Mouse (Mus musculus) bone marrow macrophage, adult 2 months (primary cell): ENCODE results near the gene Rasa4. TPM values are rescaled to one million over a fixed set of nuclear protein-coding genes. Genes with fewer than 3 reads are reported as not detected.

Experiments used
- H3K27ac ChIP-seq: 2 replicates; pipeline ENCODE4 v1.5.1; 2012; ENCODE audit warnings: low read depth, low read length; ENCODE audit not compliant: insufficient read depth
- H3K4me1 ChIP-seq: 2 replicates; pipeline ENCODE4 v1.6.1; 2012; ENCODE audit warnings: low read length; ENCODE audit not compliant: control insufficient read depth, insufficient read depth
- H3K4me3 ChIP-seq: 2 replicates; pipeline ENCODE4 v1.5.1; 2012; ENCODE audit warnings: mild to moderate bottlenecking, low read length, moderate library complexity; ENCODE audit not compliant: insufficient read depth
- CTCF ChIP-seq: IDR thresholded peaks from 2 replicates; pipeline ENCODE4 v1.5.1; 2012; ENCODE audit warnings: low read depth, mild to moderate bottlenecking, low read length, moderate library complexity
- POLR2A ChIP-seq: IDR thresholded peaks from 2 replicates; pipeline ENCODE4 v1.6.1; 2012; ENCODE audit warnings: mild to moderate bottlenecking, low read depth, low read length, borderline replicate concordance
- polyA plus RNA-seq: library from polyadenylated mRNA; stranded (reverse); fragments of >200 nt; gene quantifications from 2 replicates; pipeline ENCODE4 v1.2.4, GENCODE M21; 2012; ENCODE audit not compliant: missing spikeins, insufficient read depth, insufficient read length

Rasa4 gene
- polyA plus RNA-seq, 1 experiment: 273 TPM

DNA sequence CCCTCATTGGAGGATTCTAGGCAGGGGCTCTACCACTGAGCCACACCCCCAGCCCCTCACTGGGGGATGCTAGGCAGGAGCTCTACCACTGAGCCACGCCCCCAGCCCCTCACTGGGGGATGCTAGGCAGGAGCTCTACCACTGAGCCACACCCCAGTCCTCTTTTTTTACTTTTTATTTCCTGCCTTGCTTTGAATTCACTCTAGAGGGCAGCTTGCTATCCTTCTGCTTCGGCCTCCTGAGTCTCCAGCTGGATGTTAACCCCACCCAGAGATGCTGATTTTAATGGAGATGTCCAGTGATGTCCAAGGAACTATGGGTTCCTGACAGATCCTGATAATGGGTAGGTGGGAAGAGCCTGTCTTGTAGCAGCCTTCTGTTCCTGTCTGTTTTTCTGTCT, 14.3 kb upstream of the Rasa4 start:
- Histone ChIP-seq H3K27ac (no peak overlapping the region), H3K4me1 (peaks cover 17% of the 10 kb centered on the region), H3K4me3 (no peak overlapping the region)
- no peak for TF ChIP-seq POLR2A
- peak; percentile 18; the same call in 1 of the 2 replicates for TF ChIP-seq CTCF

GRCm38 (mm10) chr5:136073051-136073450, 10.7 kb upstream of the Rasa4 start:
- no peak for TF ChIP-seq CTCF
- TF ChIP-seq POLR2A: no peak
- Histone ChIP-seq H3K27ac (no peak overlapping the region), H3K4me1 (peaks cover 32% of the 10 kb centered on the region), H3K4me3 (no peak overlapping the region)

- TF ChIP-seq POLR2A: no peak
- no peak for TF ChIP-seq CTCF
- Histone ChIP-seq H3K27ac (no peak overlapping the region), H3K4me1 (peaks cover 32% of the 10 kb centered on the region), H3K4me3 (no peak overlapping the region)
Observed at GRCm38 (mm10) chr5:136073526-136073925, 10.2 kb upstream of the Rasa4 start.

GRCm38 (mm10) chr5:136075076-136075475, 8.6 kb upstream of the Rasa4 start:
- Histone ChIP-seq H3K27ac (no peak overlapping the region), H3K4me3 (no peak overlapping the region), H3K4me1 (peaks cover 17% of the 10 kb centered on the region)
- TF ChIP-seq CTCF: no peak
- no peak for TF ChIP-seq POLR2A

GRCm38 (mm10) chr5:136076284-136076683, 7.4 kb upstream of the Rasa4 start:
- Histone ChIP-seq H3K27ac (no peak overlapping the region), H3K4me3 (no peak overlapping the region), H3K4me1 (peaks cover 15% of the 10 kb centered on the region)
- TF ChIP-seq CTCF: no peak
- TF ChIP-seq POLR2A: no peak

DNA sequence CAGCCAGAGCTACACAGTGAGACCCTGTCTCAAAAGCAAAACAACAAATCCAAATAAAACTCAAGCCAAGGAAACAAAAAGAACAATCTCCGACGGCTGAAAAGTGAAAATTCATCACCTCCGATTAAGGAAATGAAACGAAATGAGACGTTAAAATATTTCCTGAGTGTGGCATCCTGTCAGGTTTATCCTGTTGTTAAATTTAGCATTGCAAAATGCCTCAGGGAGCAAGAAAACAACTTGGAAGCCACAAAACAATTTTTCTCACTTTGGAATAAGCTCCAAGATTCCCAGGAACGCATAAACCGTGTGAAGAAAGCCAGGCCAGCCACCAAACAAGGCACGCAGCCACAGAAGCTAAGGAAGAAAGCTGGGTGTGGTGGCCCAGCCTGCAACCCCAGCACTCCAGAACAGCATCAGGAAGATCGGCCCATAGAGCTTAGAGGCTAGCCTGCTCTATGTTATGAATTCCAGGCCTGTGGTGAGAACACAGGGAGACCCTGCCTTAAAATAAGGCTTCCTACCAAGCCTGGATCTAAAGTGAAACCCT, 6.6 kb upstream of the Rasa4 start:
- H3K4me1 ChIP-seq: peaks cover 15% of the 10 kb centered on the region
- peak overlapping the region; percentile 8; the same call in 1 of the 2 replicates for H3K27ac ChIP-seq
- no peak overlapping the region for H3K4me3 ChIP-seq
- TF ChIP-seq POLR2A (no peak), CTCF (no peak)

GRCm38 (mm10) chr5:136078136-136078535, 5.6 kb upstream of the Rasa4 start:
- TF ChIP-seq CTCF: no peak
- no peak for TF ChIP-seq POLR2A
- no peak overlapping the region for H3K27ac ChIP-seq
- no peak overlapping the region for H3K4me3 ChIP-seq
- H3K4me1 ChIP-seq: peaks cover 15% of the 10 kb centered on the region

- TF ChIP-seq CTCF: no peak
- no peak for TF ChIP-seq POLR2A
- Histone ChIP-seq H3K27ac (no peak overlapping the region), H3K4me3 (no peak overlapping the region), H3K4me1 (peaks cover 28% of the 10 kb centered on the region)
Observed at GRCm38 (mm10) chr5:136082345-136082744, 1.4 kb upstream of the Rasa4 start.

- TF ChIP-seq POLR2A (no peak), CTCF (no peak; the same call in 1 of the 2 replicates)
- Histone ChIP-seq H3K4me1 (peaks cover 36% of the 10 kb centered on the region), H3K4me3 (peak overlapping the region; percentile 92), H3K27ac (peak overlapping the region; percentile 95)
Observed at GRCm38 (mm10) chr5:136084144-136084881, 597 bp downstream of the Rasa4 start.

GRCm38 (mm10) chr5:136084891-136085651, 1.4 kb downstream of the Rasa4 start:
- peaks cover 39% of the 10 kb centered on the region for H3K4me1 ChIP-seq
- H3K4me3 ChIP-seq: peak overlapping the region; percentile 92
- H3K27ac ChIP-seq: peak overlapping the region; percentile 95
- TF ChIP-seq CTCF (no peak), POLR2A (no peak)
